Mouse (Mus musculus): ENCODE measurements at regions not wholly inside any gene's neighbourhood (a gene's known extent, or its start where the extent isn't known, plus 50 kb on each side); places are given as distances from the start of the nearest gene placed in this dataset.

DNA sequence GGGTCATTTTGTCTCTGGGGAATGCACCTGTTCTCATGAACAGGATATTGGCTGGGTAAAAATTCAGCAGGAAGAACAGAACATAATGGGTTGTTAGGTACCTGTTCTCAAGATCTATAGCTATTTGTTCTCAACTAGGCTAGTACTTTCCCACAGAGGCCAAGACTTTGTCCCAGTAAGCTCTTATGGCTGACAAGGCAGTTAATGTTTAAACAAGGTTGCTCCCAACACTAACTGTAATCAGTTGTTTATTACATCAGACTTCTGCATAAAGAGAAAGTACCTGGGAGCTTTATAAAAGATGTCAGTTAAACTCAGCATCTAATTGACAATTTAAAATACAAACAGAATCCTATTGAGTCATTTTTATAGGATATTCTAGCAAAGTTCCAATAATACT is 127.6 kb upstream of the Pln start:
- Histone ChIP-seq H3K9ac (ENCODE audit: low read length) (no peak overlapping the region), H3K27me3 (ENCODE audit: control insufficient read depth, insufficient read depth, low read length) (no peaks in the 10 kb centered on the region)

More for the DNA sequence above, 127.6 kb upstream of the Pln start:
- H3K36me3 ChIP-seq (ENCODE audit: control insufficient read depth, insufficient read depth) = no peaks in the 10 kb centered on the region
- ATAC-seq (replicated peaks; ENCODE audit: extremely low read depth, insufficient read depth, low FRiP score) = no peak
- no peaks in the 10 kb centered on the region for H3K9me3 ChIP-seq (replicated peaks; ENCODE audit: control insufficient read depth, low read length)
- no peak overlapping the region for H3K4me3 ChIP-seq (ENCODE audit: low read length)
- H3K4me1 ChIP-seq (ENCODE audit: control insufficient read depth, insufficient read depth, low read length) = no peaks in the 10 kb centered on the region
- H3K4me2 ChIP-seq (ENCODE audit: low read depth, low read length) = no peak overlapping the region
- no peak overlapping the region for H3K27ac ChIP-seq (ENCODE audit: low read length)
